Mouse (Mus musculus) heart, embryonic 13.5 days (tissue): ENCODE data around the gene Olfr1484. TPM values are rescaled to one million over a fixed set of nuclear protein-coding genes. Genes with fewer than 3 reads are reported as not detected.
"Not testable (repeated sequence)": the region's sequence is repeated elsewhere in the genome, so short reads cannot be mapped to it uniquely, and the experiment has no call there.

Experiments used
- ATAC-seq: fragments of 200-750 bp; cut with Nextera tagmentation; 2 replicates; pipeline ENCODE4 v1.8.0; 2017; ENCODE audit warnings: moderate TSS enrichment; ENCODE audit not compliant: insufficient number of reproducible peaks, low FRiP score, low TSS enrichment; ENCODE audit errors: extremely low read depth
- H3K27ac ChIP-seq: fragments of 300-500 bp; sonication (generic); replicated peaks from 2 replicates; pipeline ENCODE4 v1.5.1; 2015; ENCODE audit warnings: moderate library complexity, mild to moderate bottlenecking, inconsistent platforms
- H3K27me3 ChIP-seq: fragments of 300-500 bp; sonication (generic); replicated peaks from 2 replicates; pipeline ENCODE4 v1.6.1; 2015; ENCODE audit warnings: mild to moderate bottlenecking, inconsistent platforms
- H3K36me3 ChIP-seq: fragments of 300-500 bp; sonication (generic); 2 replicates; pipeline ENCODE4 v1.6.1; 2015; ENCODE audit warnings: mild to moderate bottlenecking, inconsistent platforms
- H3K4me1 ChIP-seq: fragments of 300-500 bp; sonication (generic); 2 replicates; pipeline ENCODE4 v1.6.1; 2015; ENCODE audit warnings: inconsistent platforms
- H3K4me2 ChIP-seq: fragments of 300-500 bp; sonication (generic); 2 replicates; pipeline ENCODE4 v1.6.1; 2015; ENCODE audit warnings: inconsistent platforms, mild to moderate bottlenecking, moderate library complexity
- H3K4me3 ChIP-seq: fragments of 300-500 bp; sonication (generic); 2 replicates; pipeline ENCODE4 v1.5.1; 2015; ENCODE audit warnings: moderate library complexity, mild to moderate bottlenecking, inconsistent platforms
- H3K9ac ChIP-seq: fragments of 300-500 bp; sonication (generic); 2 replicates; pipeline ENCODE4 v1.6.1; 2015; ENCODE audit warnings: inconsistent platforms, mild to moderate bottlenecking, moderate library complexity
- H3K9me3 ChIP-seq: fragments of 300-500 bp; sonication (generic); 2 replicates; pipeline ENCODE4 v1.6.1; 2016; ENCODE audit warnings: inconsistent platforms
- WGBS: fragments of 180-500 bp; shearing (Covaris S2); methylation state at CpG from one replicate; pipeline ENCODE4 v1.1.7; 2015; ENCODE audit warnings: mixed read lengths; 5-methylcytosine and 5-hydroxymethylcytosine counted together
- microRNA-seq: library from miRNA; unstranded; fragments of <30 nt; microRNA quantifications from one replicate; pipeline ENCODE4, GENCODE M21; 2016
- polyA plus RNA-seq: library from polyadenylated mRNA; unstranded; fragments of >200 nt; fragmentation: Nextera tagmentation; extraction: Ambion mirVana; gene quantifications from 2 replicates; pipeline ENCODE4 v1.2.1, GENCODE M21; 2015

Olfr1484 gene
- polyA plus RNA-seq, result not detected in 2 replicates

DNA sequence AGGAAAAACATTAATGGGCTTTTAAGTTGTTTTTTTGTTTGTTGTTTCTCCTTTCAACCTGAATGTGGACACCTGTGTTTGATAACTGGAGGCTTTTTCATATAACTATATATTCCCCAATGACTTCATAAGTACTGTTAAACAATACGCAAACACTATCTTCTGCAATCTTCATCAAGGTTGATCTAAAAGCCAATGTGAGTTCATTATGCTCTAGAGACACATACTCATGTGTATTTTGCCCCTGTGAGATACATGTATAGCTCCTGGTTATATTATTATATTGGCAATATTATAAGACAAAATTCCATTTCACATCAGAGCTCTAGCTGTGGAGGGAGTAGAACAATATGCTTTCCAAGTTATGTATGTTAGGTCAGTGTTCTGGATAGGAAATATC is at the start of gene Olfr1484:
Olfr1484 (plus strand) TSS at position 301 of the 400 bp plus-strand sequence.
- no peaks in the 10 kb centered on the region for H3K4me1 ChIP-seq
- H3K27me3 ChIP-seq, result no peaks in the 10 kb centered on the region
- H3K36me3 ChIP-seq, result no peaks in the 10 kb centered on the region
- no peak within 1 kb of the TSS for H3K4me3 ChIP-seq
- ATAC-seq, result no peak
- H3K27ac ChIP-seq, result no peak within 1 kb of the TSS
- H3K9me3 ChIP-seq, result peaks cover 3% of the 10 kb centered on the region; the same call in 1 of the 2 replicates
- WGBS, result 76% methylated on average over 1 of the region's 1 CpGs
- no peak within 1 kb of the TSS for H3K4me2 ChIP-seq
- H3K9ac ChIP-seq, result no peak within 1 kb of the TSS

DNA sequence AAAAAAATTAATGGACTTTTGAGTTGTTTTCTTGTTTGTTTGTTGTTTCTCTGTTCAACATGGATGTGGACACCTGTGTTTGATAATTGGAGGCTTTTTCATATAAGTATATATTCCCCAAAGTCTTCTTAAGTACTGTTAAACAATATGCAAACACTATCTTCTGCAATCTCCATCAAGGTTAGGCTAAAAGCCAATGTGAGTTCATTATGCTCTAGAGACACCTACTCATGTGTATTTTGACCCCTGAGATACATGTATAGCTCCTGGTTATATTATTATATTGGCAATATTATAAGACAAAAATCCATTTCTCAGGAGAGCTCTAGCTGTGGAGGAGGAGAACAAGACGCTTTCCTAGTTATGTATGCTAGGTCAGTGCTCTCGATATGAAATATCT is 33.8 kb downstream of the Olfr1484 start, which contains the start of gene Olfr1487:
Olfr1487 (plus strand) TSS at position 301 of the 400 bp plus-strand sequence.
- not testable (repeated sequence) for H3K9ac ChIP-seq, H3K27me3 ChIP-seq, H3K36me3 ChIP-seq, H3K4me3 ChIP-seq, H3K4me1 ChIP-seq, H3K27ac ChIP-seq, ATAC-seq, H3K4me2 ChIP-seq
- 80% methylated on average over 2 of the region's 2 CpGs for WGBS
- peaks cover 26% of the 10 kb centered on the region for H3K9me3 ChIP-seq

DNA sequence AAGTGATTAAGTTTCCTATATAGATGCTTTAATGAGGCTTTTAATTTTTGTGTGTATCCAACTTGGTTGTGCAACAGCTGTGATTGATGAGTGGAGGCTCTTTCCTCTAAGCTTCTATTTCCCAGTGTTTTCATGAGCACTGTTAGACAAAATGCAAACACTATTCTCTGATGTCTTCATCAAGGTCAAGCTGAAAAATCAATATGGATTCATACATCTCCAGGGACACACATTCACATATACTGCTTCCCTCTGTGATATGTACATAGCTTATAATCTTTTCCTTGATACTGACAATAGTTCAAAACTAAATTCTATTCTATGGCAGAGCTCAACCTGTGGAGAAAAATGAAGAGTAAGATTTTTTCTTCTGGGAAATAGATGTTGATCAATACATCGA is 48.0 kb downstream of the Olfr1484 start, which contains the start of gene Olfr1489:
Olfr1489 (plus strand) TSS at position 301 of the 400 bp plus-strand sequence.
- Histone ChIP-seq H3K9ac (no peak within 1 kb of the TSS), H3K4me2 (no peak within 1 kb of the TSS), H3K4me3 (no peak within 1 kb of the TSS), H3K27me3 (no peaks in the 10 kb centered on the region), H3K4me1 (no peaks in the 10 kb centered on the region), H3K27ac (no peak within 1 kb of the TSS), H3K9me3 (peaks cover 9% of the 10 kb centered on the region; the same call in 1 of the 2 replicates), H3K36me3 (no peaks in the 10 kb centered on the region)
- WGBS, result 61% methylated on average over 1 of the region's 1 CpGs
- ATAC-seq, result no peak

Small RNA genes lying within 50 kb of the gene (microRNA-seq; reads per million reads assigned to microRNA genes)
- not detected for gene Gm22323
- not detected for gene Gm23931

Other genes with a start within 250 kb of the Olfr1484 start
- gene Olfr1466, start 244.6 kb upstream of the Olfr1484 start, polyA plus RNA-seq, result not detected in 2 replicates
- gene Olfr1467, start 221.3 kb upstream of the Olfr1484 start, polyA plus RNA-seq, result not detected in 2 replicates
- gene Olfr1469, start 175.7 kb upstream of the Olfr1484 start, polyA plus RNA-seq, result not detected in 2 replicates
- gene Olfr1471, start 140.1 kb upstream of the Olfr1484 start, polyA plus RNA-seq, result not detected in 2 replicates
- not detected in 2 replicates for gene Olfr1472, start 127.4 kb upstream of the Olfr1484 start, polyA plus RNA-seq
- not detected in 2 replicates for gene Olfr1474, start 113.9 kb upstream of the Olfr1484 start, polyA plus RNA-seq
- gene Olfr1475, start 103.3 kb upstream of the Olfr1484 start, polyA plus RNA-seq, result not detected in 2 replicates
- gene Olfr1477, start 83.0 kb upstream of the Olfr1484 start, polyA plus RNA-seq, result not detected in 2 replicates
- not detected in 2 replicates for gene Olfr1480, start 55.6 kb upstream of the Olfr1484 start, polyA plus RNA-seq
- not detected in 2 replicates for gene Olfr1487, start 33.9 kb downstream of the Olfr1484 start, polyA plus RNA-seq
- gene Olfr1489, start 48.1 kb downstream of the Olfr1484 start, polyA plus RNA-seq, result not detected in 2 replicates
- not detected in 2 replicates for gene Olfr1490, start 67.6 kb downstream of the Olfr1484 start, polyA plus RNA-seq
- not detected in 2 replicates for gene Olfr1491, start 113.8 kb downstream of the Olfr1484 start, polyA plus RNA-seq
- gene Olfr1493-ps1, start 139.8 kb downstream of the Olfr1484 start, polyA plus RNA-seq, result not detected in 2 replicates
- gene Olfr1494, start 156.2 kb downstream of the Olfr1484 start, polyA plus RNA-seq, result not detected in 2 replicates
- gene Olfr1495, start 181.1 kb downstream of the Olfr1484 start, polyA plus RNA-seq, result not detected in 2 replicates
- gene Olfr1496, start 194.4 kb downstream of the Olfr1484 start, polyA plus RNA-seq, result not detected in 2 replicates
- gene Olfr1497, start 214.7 kb downstream of the Olfr1484 start, polyA plus RNA-seq, result not detected in 2 replicates
- not detected in 2 replicates for gene Olfr1499, start 235.9 kb downstream of the Olfr1484 start, polyA plus RNA-seq
- not detected in 2 replicates for gene Olfr1500, start 247.0 kb downstream of the Olfr1484 start, polyA plus RNA-seq